Mouse (Mus musculus): Measurements from ENCODE around the gene Arhgef3. TPM values are rescaled to one million over a fixed set of nuclear protein-coding genes. Genes with fewer than 3 reads are reported as not detected.
A peak's percentile ranks its signal among the peaks of the same experiment; 100 is the strongest.

Gene Arhgef3
- polyA plus RNA-seq, 1 experiment: 17.3 TPM

- no peak for DNase-seq
Observed at GRCm38 (mm10) chr14:27376115-27376648, 261.5 kb downstream of the Arhgef3 start.

GRCm38 (mm10) chr14:27378669-27379068 is 264.0 kb downstream of the Arhgef3 start:
- no peak for DNase-seq
- no peaks in the 10 kb centered on the region for H3K27me3 ChIP-seq (replicated peaks; ENCODE audit: control insufficient read depth, insufficient read depth, low read length)
- no peaks in the 10 kb centered on the region; the same call in 1 of the 2 replicates for H3K36me3 ChIP-seq (ENCODE audit: control insufficient read depth, insufficient read depth, low read length)
- H3K27ac ChIP-seq (ENCODE audit: insufficient read depth, low read depth, low read length): peak overlapping the region; percentile 65
- 98% methylated on average over 7 of the region's 7 CpGs for WGBS
- no peaks in the 10 kb centered on the region for H3K4me1 ChIP-seq (ENCODE audit: control insufficient read depth, insufficient read depth, low read length)
- TF ChIP-seq POLR2A (IDR thresholded peaks at IDR 0.05; ENCODE audit: low read depth, low read length) (no peak), CTCF (conservative IDR thresholded peaks at IDR 0.05; ENCODE audit: insufficient read depth, insufficient read length, low read depth, low read length) (no peak)
- H3K4me3 ChIP-seq (ENCODE audit: insufficient read depth, low read depth, low read length): no peak overlapping the region

More at GRCm38 (mm10) chr14:27376115-27376648, 261.5 kb downstream of the Arhgef3 start:
- Histone ChIP-seq H3K27me3 (replicated peaks; ENCODE audit: control insufficient read depth, insufficient read depth, low read length) (no peaks in the 10 kb centered on the region), H3K4me3 (ENCODE audit: insufficient read depth, low read depth, low read length) (no peak overlapping the region), H3K36me3 (ENCODE audit: control insufficient read depth, insufficient read depth, low read length) (no peaks in the 10 kb centered on the region), H3K27ac (ENCODE audit: insufficient read depth, low read depth, low read length) (0 out of 2 replicates have a peak overlapping the region, but pooled peaks have one; percentile 9), H3K4me1 (ENCODE audit: control insufficient read depth, insufficient read depth, low read length) (no peaks in the 10 kb centered on the region)
- WGBS: 51% methylated on average over 5 of the region's 5 CpGs
- TF ChIP-seq CTCF (conservative IDR thresholded peaks at IDR 0.05; ENCODE audit: insufficient read depth, insufficient read length, low read depth, low read length) (no peak; the same call in 1 of the 2 replicates), POLR2A (IDR thresholded peaks at IDR 0.05; ENCODE audit: low read depth, low read length) (no peak)

GRCm38 (mm10) chr14:27379404-27379803 is 264.7 kb downstream of the Arhgef3 start:
- Histone ChIP-seq H3K27ac (ENCODE audit: insufficient read depth, low read depth, low read length) (peak overlapping the region; percentile 78), H3K36me3 (ENCODE audit: control insufficient read depth, insufficient read depth, low read length) (peaks cover 2% of the 10 kb centered on the region; the same call in 1 of the 2 replicates), H3K4me3 (ENCODE audit: insufficient read depth, low read depth, low read length) (peak overlapping the region; percentile 49), H3K27me3 (replicated peaks; ENCODE audit: control insufficient read depth, insufficient read depth, low read length) (no peaks in the 10 kb centered on the region), H3K4me1 (ENCODE audit: control insufficient read depth, insufficient read depth, low read length) (no peaks in the 10 kb centered on the region)
- WGBS: 67% methylated on average over 12 of the region's 12 CpGs
- DNase-seq: peak; percentile 73
- TF ChIP-seq POLR2A (IDR thresholded peaks at IDR 0.05; ENCODE audit: low read depth, low read length): no peak
- no peak for TF ChIP-seq CTCF (conservative IDR thresholded peaks at IDR 0.05; ENCODE audit: insufficient read depth, insufficient read length, low read depth, low read length)

GRCm38 (mm10) chr14:27381459-27381858 is 266.8 kb downstream of the Arhgef3 start:
- no peaks in the 10 kb centered on the region for H3K27me3 ChIP-seq (replicated peaks; ENCODE audit: control insufficient read depth, insufficient read depth, low read length)
- WGBS: 66% methylated on average over 7 of the region's 7 CpGs
- H3K36me3 ChIP-seq (ENCODE audit: control insufficient read depth, insufficient read depth, low read length): peaks cover 7% of the 10 kb centered on the region; the same call in 1 of the 2 replicates
- H3K4me1 ChIP-seq (ENCODE audit: control insufficient read depth, insufficient read depth, low read length): no peaks in the 10 kb centered on the region
- no peak overlapping the region for H3K4me3 ChIP-seq (ENCODE audit: insufficient read depth, low read depth, low read length)
- no peak overlapping the region for H3K27ac ChIP-seq (ENCODE audit: insufficient read depth, low read depth, low read length)
- DNase-seq: no peak
- no peak for TF ChIP-seq POLR2A (IDR thresholded peaks at IDR 0.05; ENCODE audit: low read depth, low read length)
- TF ChIP-seq CTCF (conservative IDR thresholded peaks at IDR 0.05; ENCODE audit: insufficient read depth, insufficient read length, low read depth, low read length): no peak

- no peaks in the 10 kb centered on the region for H3K27me3 ChIP-seq (replicated peaks; ENCODE audit: control insufficient read depth, insufficient read depth, low read length)
- no peak for TF ChIP-seq CTCF (conservative IDR thresholded peaks at IDR 0.05; ENCODE audit: insufficient read depth, insufficient read length, low read depth, low read length)
- WGBS: 83% methylated on average over 5 of the region's 5 CpGs
- no peak for DNase-seq
- H3K36me3 ChIP-seq (ENCODE audit: control insufficient read depth, insufficient read depth, low read length): peaks cover 7% of the 10 kb centered on the region; the same call in 1 of the 2 replicates
- no peak overlapping the region for H3K4me3 ChIP-seq (ENCODE audit: insufficient read depth, low read depth, low read length)
- no peak overlapping the region for H3K27ac ChIP-seq (ENCODE audit: insufficient read depth, low read depth, low read length)
- H3K4me1 ChIP-seq (ENCODE audit: control insufficient read depth, insufficient read depth, low read length): no peaks in the 10 kb centered on the region
Observed at GRCm38 (mm10) chr14:27383321-27383830, 268.7 kb downstream of the Arhgef3 start.

- Histone ChIP-seq H3K36me3 (ENCODE audit: control insufficient read depth, insufficient read depth, low read length) (peaks cover 7% of the 10 kb centered on the region; the same call in 1 of the 2 replicates), H3K4me1 (ENCODE audit: control insufficient read depth, insufficient read depth, low read length) (no peaks in the 10 kb centered on the region), H3K27ac (ENCODE audit: insufficient read depth, low read depth, low read length) (no peak overlapping the region), H3K27me3 (replicated peaks; ENCODE audit: control insufficient read depth, insufficient read depth, low read length) (no peaks in the 10 kb centered on the region), H3K4me3 (ENCODE audit: insufficient read depth, low read depth, low read length) (no peak overlapping the region)
- TF ChIP-seq POLR2A (IDR thresholded peaks at IDR 0.05; ENCODE audit: low read depth, low read length): no peak
- no peak for TF ChIP-seq CTCF (conservative IDR thresholded peaks at IDR 0.05; ENCODE audit: insufficient read depth, insufficient read length, low read depth, low read length)
- no peak for DNase-seq
- WGBS: 95% methylated on average over 4 of the region's 4 CpGs
Observed at GRCm38 (mm10) chr14:27384143-27384542, 269.4 kb downstream of the Arhgef3 start.

GRCm38 (mm10) chr14:27388616-27389015 is 273.9 kb downstream of the Arhgef3 start:
- Histone ChIP-seq H3K4me1 (ENCODE audit: control insufficient read depth, insufficient read depth, low read length) (no peaks in the 10 kb centered on the region), H3K36me3 (ENCODE audit: control insufficient read depth, insufficient read depth, low read length) (peaks cover 7% of the 10 kb centered on the region; the same call in 1 of the 2 replicates), H3K4me3 (ENCODE audit: insufficient read depth, low read depth, low read length) (no peak overlapping the region), H3K27me3 (replicated peaks; ENCODE audit: control insufficient read depth, insufficient read depth, low read length) (no peaks in the 10 kb centered on the region), H3K27ac (ENCODE audit: insufficient read depth, low read depth, low read length) (no peak overlapping the region)
- peak; percentile 52 for DNase-seq
- TF ChIP-seq POLR2A (IDR thresholded peaks at IDR 0.05; ENCODE audit: low read depth, low read length): no peak
- no peak for TF ChIP-seq CTCF (conservative IDR thresholded peaks at IDR 0.05; ENCODE audit: insufficient read depth, insufficient read length, low read depth, low read length)
